Comparison of ENCODE assay signal across 8 mouse cellular contexts in the genomic region with DNA sequence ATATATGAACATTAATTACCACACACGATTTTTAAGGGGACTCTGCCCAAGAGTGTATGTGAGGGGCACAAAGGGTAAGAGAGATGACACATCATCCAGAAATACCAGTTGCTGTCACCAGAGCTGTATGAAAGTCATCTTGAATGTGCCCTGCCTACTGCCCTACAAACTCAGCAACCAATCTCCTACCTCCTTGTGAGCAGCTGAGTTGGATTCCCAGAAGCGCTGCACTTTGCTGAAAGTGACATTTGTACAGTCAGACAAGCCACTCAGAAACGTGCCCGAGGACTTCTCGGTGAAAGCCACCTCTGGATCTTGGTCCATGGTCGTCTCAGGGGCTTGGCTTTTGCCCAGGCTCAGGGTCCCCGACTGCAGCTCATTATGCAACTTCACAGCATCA. TPM values are rescaled to one million over a fixed set of nuclear protein-coding genes. Genes with fewer than 3 reads are reported as not detected.
DNase-seq lines count a peak whose midpoint lies in the region; ATAC-seq lines count a peak whose summit lies in the region.

No protein-coding gene starts in this region.

- H3K4me1 ChIP-seq in neural tube, embryonic 11.5 days (ENCODE audit: control insufficient read depth, insufficient read depth, low read length): peaks cover 6% of the 10 kb centered on the region; the same call in 1 of the 2 replicates
- H3K4me1 ChIP-seq in forebrain, embryonic 10.5 days: peaks cover 20% of the 10 kb centered on the region
- H3K4me1 ChIP-seq in limb, embryonic 13.5 days: peaks cover 16% of the 10 kb centered on the region
- H3K4me1 ChIP-seq in stomach, embryonic 15.5 days: peaks cover 7% of the 10 kb centered on the region

- ATAC-seq in neural tube, embryonic 11.5 days (ENCODE audit: insufficient read depth, low FRiP score, low TSS enrichment): no peak
- no peak for ATAC-seq in limb, embryonic 13.5 days (ENCODE audit: low FRiP score, low read depth)
- ATAC-seq in stomach, embryonic 15.5 days (ENCODE audit: insufficient read depth, low FRiP score, low read depth): no peak

- WGBS in neural tube, embryonic 11.5 days: 53% methylated on average over 7 of the region's 7 CpGs
- WGBS in forebrain, embryonic 10.5 days: 57% methylated on average over 7 of the region's 7 CpGs
- WGBS in limb, embryonic 13.5 days: 44% methylated on average over 7 of the region's 7 CpGs
- WGBS in stomach, embryonic 15.5 days: 38% methylated on average over 7 of the region's 7 CpGs

- 0 out of 2 replicates have a peak overlapping the region, but pooled peaks have one; percentile 24 for H3K9ac ChIP-seq in neural tube, embryonic 11.5 days (ENCODE audit: low read length)
- peak overlapping the region; percentile 69 for H3K9ac ChIP-seq in limb, embryonic 13.5 days
- H3K9ac ChIP-seq in stomach, embryonic 15.5 days: peak overlapping the region; percentile 13; the same call in 1 of the 2 replicates

- peak overlapping the region; percentile 74 for H3K4me3 ChIP-seq in neural tube, embryonic 11.5 days (ENCODE audit: low read depth, low read length)
- peak overlapping the region; percentile 83 for H3K4me3 ChIP-seq in forebrain, embryonic 10.5 days
- H3K4me3 ChIP-seq in limb, embryonic 13.5 days: peak overlapping the region; percentile 79
- peak overlapping the region; percentile 83 for H3K4me3 ChIP-seq in stomach, embryonic 15.5 days (replicated peaks)

- intact Hi-C loops in gastrocnemius, postnatal 36 days (cut with DNase I): no loop called here
- intact Hi-C loops in left cerebral cortex, postnatal 10 days (cut with DNase I): no loop called here

- H3K36me3 ChIP-seq in neural tube, embryonic 11.5 days (ENCODE audit: control insufficient read depth, insufficient read depth, low read length): peaks cover 4% of the 10 kb centered on the region
- peaks cover 34% of the 10 kb centered on the region for H3K36me3 ChIP-seq in forebrain, embryonic 10.5 days (replicated peaks)
- H3K36me3 ChIP-seq in limb, embryonic 13.5 days: peaks cover 13% of the 10 kb centered on the region
- peaks cover 5% of the 10 kb centered on the region for H3K36me3 ChIP-seq in stomach, embryonic 15.5 days

- H3K27ac ChIP-seq in neural tube, embryonic 11.5 days (ENCODE audit: low read depth, low read length): no peak overlapping the region
- H3K27ac ChIP-seq in forebrain, embryonic 10.5 days: no peak overlapping the region
- H3K27ac ChIP-seq in limb, embryonic 13.5 days: no peak overlapping the region
- no peak overlapping the region for H3K27ac ChIP-seq in stomach, embryonic 15.5 days

- no peaks in the 10 kb centered on the region for H3K9me3 ChIP-seq in neural tube, embryonic 11.5 days (ENCODE audit: control insufficient read depth, low read length)
- H3K9me3 ChIP-seq in forebrain, embryonic 10.5 days: no peaks in the 10 kb centered on the region
- H3K9me3 ChIP-seq in limb, embryonic 13.5 days: no peaks in the 10 kb centered on the region
- H3K9me3 ChIP-seq in stomach, embryonic 15.5 days: no peaks in the 10 kb centered on the region

- DNase-seq in neural tube, embryonic 11.5 days (ENCODE audit: low spot score): no peak
- DNase-seq in neural tube, embryonic 10.5 days (ENCODE audit: extremely low spot score, low spot score): no peak
- DNase-seq in forebrain, embryonic 10.5 days (ENCODE audit: extremely low spot score, low spot score): no peak
- DNase-seq in gastrocnemius, postnatal 36 days: no peak
- no peak for DNase-seq in left cerebral cortex, adult 9 months (ENCODE audit: low spot score in 2 of 2)
- no peak for DNase-seq in left cerebral cortex, postnatal 10 days (ENCODE audit: extremely low spot score in 1 of 2, low spot score in 2 of 2)

- no peaks in the 10 kb centered on the region for H3K27me3 ChIP-seq in neural tube, embryonic 11.5 days (ENCODE audit: control insufficient read depth, insufficient read depth, low read length)
- H3K27me3 ChIP-seq in forebrain, embryonic 10.5 days (ENCODE audit: poor library complexity, severe bottlenecking): no peaks in the 10 kb centered on the region
- no peaks in the 10 kb centered on the region for H3K27me3 ChIP-seq in limb, embryonic 13.5 days
- no peaks in the 10 kb centered on the region for H3K27me3 ChIP-seq in stomach, embryonic 15.5 days (replicated peaks)

- H3K4me2 ChIP-seq in neural tube, embryonic 11.5 days (ENCODE audit: low read depth): peak overlapping the region; percentile 67
- H3K4me2 ChIP-seq in limb, embryonic 13.5 days (replicated peaks): peak overlapping the region; percentile 95
- peak overlapping the region; percentile 76 for H3K4me2 ChIP-seq in stomach, embryonic 15.5 days

RNA-seq across cellular contexts. Expression of gene Rrp12, which starts 1.0 kb away (rescaled TPM):
- 18.0 and 20.2 TPM in 2 replicates for polyA plus RNA-seq in neural tube, embryonic 11.5 days (2014; fragmentation: Nextera tagmentation; extraction: Ambion mirVana)
- polyA plus RNA-seq in forebrain, embryonic 10.5 days (2016; fragmentation: Nextera tagmentation; extraction: Ambion mirVana): 43.8 and 43.9 TPM in 2 replicates
- polyA plus RNA-seq in limb, embryonic 13.5 days (2015; fragmentation: Nextera tagmentation; extraction: Ambion mirVana): 17.4 and 19.6 TPM in 2 replicates
- polyA plus RNA-seq in stomach, embryonic 15.5 days (2015; fragmentation: Nextera tagmentation; extraction: Ambion mirVana): 13.7 and 14.2 TPM in 2 replicates
- 10 to 100 TPM; 30.0 to 31.6 TPM for total RNA-seq in gastrocnemius, postnatal 36 days (2021)
- total RNA-seq in left cerebral cortex, postnatal 10 days (2021): 10 to 100 TPM; 38.5 to 40.3 TPM

RNA-seq across cellular contexts. Expression of gene Pgam1, which starts 16.8 kb away (rescaled TPM):
- polyA plus RNA-seq in neural tube, embryonic 11.5 days (2014; fragmentation: Nextera tagmentation; extraction: Ambion mirVana): 824 and 860 TPM in 2 replicates
- polyA plus RNA-seq in forebrain, embryonic 10.5 days (2016; fragmentation: Nextera tagmentation; extraction: Ambion mirVana): 1,170 and 1,238 TPM in 2 replicates
- 559 and 595 TPM in 2 replicates for polyA plus RNA-seq in limb, embryonic 13.5 days (2015; fragmentation: Nextera tagmentation; extraction: Ambion mirVana)
- polyA plus RNA-seq in stomach, embryonic 15.5 days (2015; fragmentation: Nextera tagmentation; extraction: Ambion mirVana): 626 and 677 TPM in 2 replicates
- total RNA-seq in gastrocnemius, postnatal 36 days (2021): 10 to 100 TPM; 14.4 to 18.7 TPM
- total RNA-seq in left cerebral cortex, postnatal 10 days (2021): 100 to 1,000 TPM; 526 to 534 TPM

RNA-seq across cellular contexts. Expression of gene Exosc1, which starts 38.3 kb away (rescaled TPM):
- polyA plus RNA-seq in neural tube, embryonic 11.5 days (2014; fragmentation: Nextera tagmentation; extraction: Ambion mirVana): 61.3 and 67.0 TPM in 2 replicates
- polyA plus RNA-seq in forebrain, embryonic 10.5 days (2016; fragmentation: Nextera tagmentation; extraction: Ambion mirVana): 101 and 103 TPM in 2 replicates
- 82.5 and 86.4 TPM in 2 replicates for polyA plus RNA-seq in limb, embryonic 13.5 days (2015; fragmentation: Nextera tagmentation; extraction: Ambion mirVana)
- 70.3 and 75.3 TPM in 2 replicates for polyA plus RNA-seq in stomach, embryonic 15.5 days (2015; fragmentation: Nextera tagmentation; extraction: Ambion mirVana)
- 10 to 100 TPM; 13.2 to 15.3 TPM for total RNA-seq in gastrocnemius, postnatal 36 days (2021)
- total RNA-seq in left cerebral cortex, postnatal 10 days (2021): 10 to 100 TPM; 23.7 to 29.0 TPM

RNA-seq across cellular contexts. Expression of gene Zdhhc16, which starts 38.3 kb away (rescaled TPM):
- 66.8 and 69.2 TPM in 2 replicates for polyA plus RNA-seq in neural tube, embryonic 11.5 days (2014; fragmentation: Nextera tagmentation; extraction: Ambion mirVana)
- polyA plus RNA-seq in forebrain, embryonic 10.5 days (2016; fragmentation: Nextera tagmentation; extraction: Ambion mirVana): 85.8 and 92.4 TPM in 2 replicates
- polyA plus RNA-seq in limb, embryonic 13.5 days (2015; fragmentation: Nextera tagmentation; extraction: Ambion mirVana): 98.7 and 99.3 TPM in 2 replicates
- 73.4 and 82.2 TPM in 2 replicates for polyA plus RNA-seq in stomach, embryonic 15.5 days (2015; fragmentation: Nextera tagmentation; extraction: Ambion mirVana)
- total RNA-seq in gastrocnemius, postnatal 36 days (2021): 10 to 100 TPM; 20.7 to 21.3 TPM
- 10 to 100 TPM; 55.0 to 69.5 TPM for total RNA-seq in left cerebral cortex, postnatal 10 days (2021)

RNA-seq across cellular contexts. Expression of gene Frat2, which starts 47.0 kb away (rescaled TPM):
- polyA plus RNA-seq in neural tube, embryonic 11.5 days (2014; fragmentation: Nextera tagmentation; extraction: Ambion mirVana): 6.5 and 8.7 TPM in 2 replicates
- polyA plus RNA-seq in forebrain, embryonic 10.5 days (2016; fragmentation: Nextera tagmentation; extraction: Ambion mirVana): 5.4 and 5.5 TPM in 2 replicates
- 2.8 and 3.1 TPM in 2 replicates for polyA plus RNA-seq in limb, embryonic 13.5 days (2015; fragmentation: Nextera tagmentation; extraction: Ambion mirVana)
- polyA plus RNA-seq in stomach, embryonic 15.5 days (2015; fragmentation: Nextera tagmentation; extraction: Ambion mirVana): 6.9 and 9.0 TPM in 2 replicates
- total RNA-seq in gastrocnemius, postnatal 36 days (2021): 10 to 100 TPM; 13.9 to 18.5 TPM
- 10 to 100 TPM; 11.0 to 11.6 TPM for total RNA-seq in left cerebral cortex, postnatal 10 days (2021)

Comparison
In these comparisons a context has a peak if more than half of its experiments do, and no peak if none do; other contexts are left out.
1. H3K9ac ChIP-seq: peak in every context shown above with its lines; median percentile 69 in limb, embryonic 13.5 days; 24 in neural tube, embryonic 11.5 days; 13 in stomach, embryonic 15.5 days.